Mouse (Mus musculus): ENCODE measurements at regions not wholly inside any gene's neighbourhood (a gene's known extent, or its start where the extent isn't known, plus 50 kb on each side); places are given as distances from the start of the nearest gene placed in this dataset.
A peak's percentile ranks its signal among the peaks of the same experiment; 100 is the strongest.
"Not testable (repeated sequence)": the region's sequence is repeated elsewhere in the genome, so short reads cannot be mapped to it uniquely, and the experiment has no call there.

GRCm38 (mm10) chr14:13055198-13055597 is 229.4 kb upstream of the Synpr start:
- no peak for DNase-seq

GRCm38 (mm10) chr14:13042536-13042935 is 219.7 kb upstream of the Cadps start:
- DNase-seq = not testable (repeated sequence)

- no peak for DNase-seq
These were observed 218.9 kb upstream of the Cadps start for GRCm38 (mm10) chr14:13041741-13042140.

GRCm38 (mm10) chr14:13040176-13040575 is 217.3 kb upstream of the Cadps start:
- DNase-seq = no peak

- DNase-seq = no peak
These were observed 214.5 kb upstream of the Cadps start for GRCm38 (mm10) chr14:13037426-13037825.

GRCm38 (mm10) chr14:13029794-13030193 is 206.9 kb upstream of the Cadps start:
- DNase-seq = no peak

GRCm38 (mm10) chr14:13022744-13023143 is 199.9 kb upstream of the Cadps start:
- no peak for DNase-seq

- no peak for DNase-seq
These were observed 188.2 kb upstream of the Cadps start for GRCm38 (mm10) chr14:13011099-13011498.

GRCm38 (mm10) chr14:13000997-13001699 is 178.3 kb upstream of the Cadps start:
- DNase-seq = peak; percentile 35 to 41

GRCm38 (mm10) chr14:12979416-12979815 is 156.5 kb upstream of the Cadps start:
- no peak for DNase-seq

- no peak for DNase-seq
These were observed 143.6 kb upstream of the Cadps start for GRCm38 (mm10) chr14:12966441-12966840.

GRCm38 (mm10) chr14:12957896-12958295 is 135.0 kb upstream of the Cadps start:
- not testable (repeated sequence) for DNase-seq

GRCm38 (mm10) chr14:12950922-12951321 is 128.0 kb upstream of the Cadps start:
- DNase-seq = no peak

- no peak for DNase-seq
These were observed 115.9 kb upstream of the Cadps start for GRCm38 (mm10) chr14:12938638-12939293.

GRCm38 (mm10) chr14:12936343-12936742 is 113.5 kb upstream of the Cadps start:
- DNase-seq = no peak

- no peak for DNase-seq
These were observed 108.9 kb upstream of the Cadps start for GRCm38 (mm10) chr14:12931668-12932384.

- no peak for DNase-seq
These were observed 100.7 kb upstream of the Cadps start for GRCm38 (mm10) chr14:12923617-12924016.

- DNase-seq = no peak
These were observed 92.6 kb upstream of the Cadps start for GRCm38 (mm10) chr14:12915431-12915830.

GRCm38 (mm10) chr14:12913956-12914355 is 91.1 kb upstream of the Cadps start:
- no peak for DNase-seq

- DNase-seq = no peak
These were observed 90.5 kb upstream of the Cadps start for GRCm38 (mm10) chr14:12913421-12913820.

GRCm38 (mm10) chr14:12877337-12877662 is 54.4 kb upstream of the Cadps start:
- no peak for DNase-seq

GRCm38 (mm10) chr14:12876417-12877336 is 53.8 kb upstream of the Cadps start:
- DNase-seq = peak in 1 of 2 experiments; percentile 3
